Mouse (Mus musculus): Measurements from ENCODE around the gene Gpr61. TPM values are rescaled to one million over a fixed set of nuclear protein-coding genes. Genes with fewer than 3 reads are reported as not detected.

Gpr61 gene
- total and polyA plus RNA-seq, 3 experiments = 0.27 TPM; not detected in 2

GRCm38 (mm10) chr3:108185460-108186097 is 30.9 kb upstream of the Gpr61 start (continued):
- no peak for TF ChIP-seq TBP (conservative IDR thresholded peaks at IDR 0.05; ENCODE audit: low read depth, low read length)
- TF ChIP-seq SMC3 (IDR thresholded peaks at IDR 0.05; ENCODE audit: low read depth, low read length) = no peak
- peak; percentile 88 for TF ChIP-seq ZNF384 (IDR thresholded peaks at IDR 0.05; ENCODE audit: low read depth, low read length)
- no peak for TF ChIP-seq USF1 (IDR thresholded peaks at IDR 0.05; ENCODE audit: low read depth, low read length)
- TF ChIP-seq ETS1 (conservative IDR thresholded peaks at IDR 0.05; ENCODE audit: low read depth, low read length) = no peak
- peak; percentile 37 for TF ChIP-seq ELF1 (IDR thresholded peaks at IDR 0.05; ENCODE audit: low read depth, low read length)
- TF ChIP-seq JUND (conservative IDR thresholded peaks at IDR 0.05; ENCODE audit: low read depth, low read length) = no peak
- TF ChIP-seq ZMIZ1 (IDR thresholded peaks at IDR 0.05; ENCODE audit: low read depth, low read length) = no peak
- TF ChIP-seq GABPA (IDR thresholded peaks at IDR 0.05; ENCODE audit: insufficient replicate concordance, low read depth, low read length) = no peak
- TF ChIP-seq E2F4 (IDR thresholded peaks at IDR 0.05; ENCODE audit: insufficient replicate concordance, low read depth, low read length) = peak; percentile 80; the same call in 1 of the 2 replicates
- TF ChIP-seq BHLHE40 (IDR thresholded peaks at IDR 0.05; ENCODE audit: low read depth, low read length) = peak; percentile 86
- TF ChIP-seq EP300 (IDR thresholded peaks at IDR 0.05; ENCODE audit: low read length) = no peak
- TF ChIP-seq MEF2A (IDR thresholded peaks at IDR 0.05; ENCODE audit: borderline replicate concordance, low read depth, low read length) = no peak
- no peak for TF ChIP-seq USF2 (conservative IDR thresholded peaks at IDR 0.05; ENCODE audit: low read depth, low read length)
- TF ChIP-seq NELFE (IDR thresholded peaks at IDR 0.05; ENCODE audit: low read depth, low read length) = no peak
- TF ChIP-seq MAX (IDR thresholded peaks at IDR 0.05; ENCODE audit: low read length) = no peak

GRCm38 (mm10) chr3:108184742-108185141 is 30.1 kb upstream of the Gpr61 start:
- Histone ChIP-seq H3K36me3 (replicated peaks in 1 of 2; ENCODE audit: control insufficient read depth in 1 of 2, insufficient read depth in 1 of 2, low read length in 1 of 2) (no peaks in the 10 kb centered on the region), H3K9me3 (replicated peaks; ENCODE audit: low read length) (no peaks in the 10 kb centered on the region), H3K27me3 (replicated peaks) (peaks cover 49% of the 10 kb centered on the region), H3K4me1 (ENCODE audit: control insufficient read depth in 1 of 2, insufficient read depth in 2 of 2) (peaks cover 5 to 9% of the 10 kb centered on the region in 2 experiments), H3K4me3 (replicated peaks in 1 of 3; ENCODE audit: low read depth in 2 of 3, low read length in 2 of 3, poor library complexity in 1 of 3) (no peak overlapping the region), H3K4me2 (ENCODE audit: insufficient read depth, low read depth, poor library complexity, severe bottlenecking) (no peak overlapping the region), H3K9ac (ENCODE audit: insufficient read depth, low read depth) (no peak overlapping the region), H3K27ac (ENCODE audit: insufficient read depth, low read depth) (no peak overlapping the region), H3K79me2 (replicated peaks; ENCODE audit: control insufficient read depth, extremely low read depth, insufficient read depth, poor library complexity, severe bottlenecking) (no peaks in the 10 kb centered on the region)
- DNase-seq (ENCODE audit: extremely low read depth) = no peak
- dilution Hi-C loops (cut with MboI; ENCODE audit: extremely low pct_ligation_motif_present, extremely low pct_unique_long_range_greater_than_20kb, low sequenced_read_pairs) (no loop called here), in situ Hi-C loops (cut with MboI; ENCODE audit: low pct_ligation_motif_present, low pct_unique_long_range_greater_than_20kb, low sequenced_read_pairs) (no loop called here)
- TF ChIP-seq JUN (IDR thresholded peaks at IDR 0.05; ENCODE audit: insufficient read depth, low read depth, low read length) (no peak), HCFC1 (IDR thresholded peaks at IDR 0.05; ENCODE audit: low read depth, low read length) (no peak), USF1 (IDR thresholded peaks at IDR 0.05; ENCODE audit: low read depth, low read length) (no peak), BHLHE40 (IDR thresholded peaks at IDR 0.05; ENCODE audit: low read depth, low read length) (peak; percentile 16; the same call in 1 of the 2 replicates), ZC3H11A (IDR thresholded peaks at IDR 0.05; ENCODE audit: low read depth, low read length) (no peak)

Measured in CH12.LX (cell line).